Mouse (Mus musculus): Measurements from ENCODE around the gene Ccdc173.
"Not testable (repeated sequence)": the region's sequence is repeated elsewhere in the genome, so short reads cannot be mapped to it uniquely, and the experiment has no call there.

Ccdc173 gene

GRCm38 (mm10) chr2:69789429-69790069 is at the start of gene Ccdc173, which contains the start of gene Phospho2:
TSS of gene Ccdc173 (minus strand) at chr2:69789575.
TSS of gene Phospho2 (plus strand) at chr2:69789623.
- DNase-seq (ENCODE audit: low read depth, low spot score): peak; percentile 98

GRCm38 (mm10) chr2:69838707-69839106 is 49.3 kb upstream of the Ccdc173 start:
- DNase-seq (ENCODE audit: low read depth, low spot score): no peak

GRCm38 (mm10) chr2:69837996-69838395 is 48.6 kb upstream of the Ccdc173 start:
- no peak for DNase-seq (ENCODE audit: low read depth, low spot score)

- no peak for DNase-seq (ENCODE audit: low read depth, low spot score)
Measured at GRCm38 (mm10) chr2:69837244-69837967, 48.0 kb upstream of the Ccdc173 start.

GRCm38 (mm10) chr2:69830116-69830515 is 40.7 kb upstream of the Ccdc173 start:
- no peak for DNase-seq (ENCODE audit: low read depth, low spot score)

GRCm38 (mm10) chr2:69829680-69830079 is 40.3 kb upstream of the Ccdc173 start:
- DNase-seq (ENCODE audit: low read depth, low spot score): no peak

- DNase-seq (ENCODE audit: low read depth, low spot score): no peak
Measured at GRCm38 (mm10) chr2:69828031-69828430, 38.7 kb upstream of the Ccdc173 start.

GRCm38 (mm10) chr2:69826380-69826779 is 37.0 kb upstream of the Ccdc173 start:
- no peak for DNase-seq (ENCODE audit: low read depth, low spot score)

GRCm38 (mm10) chr2:69825898-69826297 is 36.5 kb upstream of the Ccdc173 start:
- DNase-seq (ENCODE audit: low read depth, low spot score): no peak

GRCm38 (mm10) chr2:69823129-69823677 is 33.8 kb upstream of the Ccdc173 start:
- DNase-seq (ENCODE audit: low read depth, low spot score): no peak

- peak; percentile 13 for DNase-seq (ENCODE audit: low read depth, low spot score)
Measured at GRCm38 (mm10) chr2:69822361-69823128, 33.2 kb upstream of the Ccdc173 start.

GRCm38 (mm10) chr2:69821711-69822110 is 32.3 kb upstream of the Ccdc173 start, which contains the start of gene Klhl23:
TSS of gene Klhl23 (plus strand) at chr2:69821944.
- DNase-seq (ENCODE audit: low read depth, low spot score): peak; percentile 13

- DNase-seq (ENCODE audit: low read depth, low spot score): no peak
Measured at GRCm38 (mm10) chr2:69820201-69820600, 30.8 kb upstream of the Ccdc173 start.

- DNase-seq (ENCODE audit: low read depth, low spot score): no peak
Measured at GRCm38 (mm10) chr2:69818350-69819085, 29.1 kb upstream of the Ccdc173 start.

- DNase-seq (ENCODE audit: low read depth, low spot score): no peak
Measured at GRCm38 (mm10) chr2:69816575-69816974, 27.2 kb upstream of the Ccdc173 start.

- DNase-seq (ENCODE audit: low read depth, low spot score): not testable (repeated sequence)
Measured at GRCm38 (mm10) chr2:69811349-69811748, 22.0 kb upstream of the Ccdc173 start.

GRCm38 (mm10) chr2:69810169-69810568 is 20.8 kb upstream of the Ccdc173 start:
- no peak for DNase-seq (ENCODE audit: low read depth, low spot score)

GRCm38 (mm10) chr2:69804663-69805062 is 15.3 kb upstream of the Ccdc173 start:
- DNase-seq (ENCODE audit: low read depth, low spot score): not testable (repeated sequence)

- DNase-seq (ENCODE audit: low read depth, low spot score): no peak
Measured at GRCm38 (mm10) chr2:69803756-69804155, 14.4 kb upstream of the Ccdc173 start.

GRCm38 (mm10) chr2:69802911-69803312 is 13.5 kb upstream of the Ccdc173 start:
- peak; percentile 35 for DNase-seq (ENCODE audit: low read depth, low spot score)

GRCm38 (mm10) chr2:69790722-69791121 is 1.3 kb upstream of the Ccdc173 start:
- DNase-seq (ENCODE audit: low read depth, low spot score): no peak
